Mouse (Mus musculus): ENCODE measurements around the gene Fam45a. TPM values are rescaled to one million over a fixed set of nuclear protein-coding genes. Genes with fewer than 3 reads are reported as not detected.

The Fam45a gene
- polyA plus RNA-seq, 1 experiment from 2014 or later = 24.7 TPM

DNA sequence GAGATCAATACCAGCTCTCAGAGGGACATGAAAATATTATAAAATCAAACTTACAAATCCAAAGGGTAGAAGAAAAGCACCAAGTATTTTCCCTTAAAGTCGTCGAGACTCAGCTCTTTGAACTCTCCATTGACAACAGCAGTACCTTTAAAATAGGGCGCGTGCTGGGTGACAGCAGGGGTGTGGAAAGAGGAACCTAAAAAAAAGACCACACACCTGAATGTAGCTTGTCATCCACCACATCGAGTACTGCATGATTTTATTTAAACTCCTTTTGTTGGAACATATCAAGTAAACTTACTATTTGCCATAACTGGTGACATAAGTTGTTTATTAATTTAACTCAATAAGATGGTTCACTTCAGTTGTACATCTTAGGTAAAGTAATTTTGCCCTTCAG, 60.0 kb downstream of the Fam45a start:
- H3K4me2 ChIP-seq = peak overlapping the region; percentile 79
- peaks cover 11% of the 10 kb centered on the region; the same call in 1 of the 2 replicates for H3K36me3 ChIP-seq (ENCODE audit: control insufficient read depth, insufficient read depth, low read length)
- H3K27ac ChIP-seq (ENCODE audit: low read depth, low read length) = no peak overlapping the region
- ATAC-seq (replicated peaks; ENCODE audit: insufficient number of reproducible peaks, low FRiP score, low TSS enrichment) = no peak
- peaks cover 7% of the 10 kb centered on the region; the same call in 1 of the 2 replicates for H3K4me1 ChIP-seq (ENCODE audit: control insufficient read depth, insufficient read depth, low read length)
- H3K9ac ChIP-seq (ENCODE audit: low read depth, low read length) = no peak overlapping the region
- no peaks in the 10 kb centered on the region for H3K9me3 ChIP-seq (replicated peaks; ENCODE audit: control insufficient read depth, low read length)
- H3K4me3 ChIP-seq (ENCODE audit: low read depth, low read length) = no peak overlapping the region
- H3K27me3 ChIP-seq (ENCODE audit: control insufficient read depth, insufficient read depth, low read length) = no peaks in the 10 kb centered on the region
- WGBS (ENCODE audit: insufficient replicate concordance) = 83% methylated on average over 5 of the region's 5 CpGs

DNA sequence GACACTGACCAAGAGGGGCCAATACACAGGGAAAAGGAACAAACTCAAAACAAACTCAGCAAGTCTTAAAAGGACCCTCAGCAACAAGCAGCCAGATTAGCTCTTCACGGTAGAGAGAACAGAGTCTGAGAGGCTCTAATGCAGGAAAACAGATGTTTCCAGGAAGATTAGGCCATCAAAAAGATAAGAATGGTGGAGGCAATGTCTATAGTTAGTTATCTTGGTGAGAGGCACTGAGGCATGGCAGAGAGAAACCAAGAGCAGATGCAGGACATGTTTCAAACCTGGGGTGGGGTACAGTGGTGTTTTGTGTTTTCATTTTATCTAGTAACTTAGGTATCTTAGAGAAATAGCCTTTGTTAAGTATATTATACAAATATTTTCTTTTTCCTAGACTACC, 60.9 kb downstream of the Fam45a start:
- Histone ChIP-seq H3K4me1 (ENCODE audit: control insufficient read depth, insufficient read depth, low read length) (peaks cover 7% of the 10 kb centered on the region; the same call in 1 of the 2 replicates), H3K9me3 (replicated peaks; ENCODE audit: control insufficient read depth, low read length) (no peaks in the 10 kb centered on the region), H3K4me3 (ENCODE audit: low read depth, low read length) (peak overlapping the region; percentile 12; the same call in 1 of the 2 replicates), H3K9ac (ENCODE audit: low read depth, low read length) (0 out of 2 replicates have a peak overlapping the region, but pooled peaks have one; percentile 22), H3K36me3 (ENCODE audit: control insufficient read depth, insufficient read depth, low read length) (peaks cover 11% of the 10 kb centered on the region; the same call in 1 of the 2 replicates), H3K4me2 (peak overlapping the region; percentile 79), H3K27me3 (ENCODE audit: control insufficient read depth, insufficient read depth, low read length) (no peaks in the 10 kb centered on the region), H3K27ac (ENCODE audit: low read depth, low read length) (peak overlapping the region; percentile 71)
- 18% methylated on average over 1 of the region's 1 CpGs for WGBS (ENCODE audit: insufficient replicate concordance)
- ATAC-seq (replicated peaks; ENCODE audit: insufficient number of reproducible peaks, low FRiP score, low TSS enrichment) = no peak; the same call in 1 of the 2 replicates

DNA sequence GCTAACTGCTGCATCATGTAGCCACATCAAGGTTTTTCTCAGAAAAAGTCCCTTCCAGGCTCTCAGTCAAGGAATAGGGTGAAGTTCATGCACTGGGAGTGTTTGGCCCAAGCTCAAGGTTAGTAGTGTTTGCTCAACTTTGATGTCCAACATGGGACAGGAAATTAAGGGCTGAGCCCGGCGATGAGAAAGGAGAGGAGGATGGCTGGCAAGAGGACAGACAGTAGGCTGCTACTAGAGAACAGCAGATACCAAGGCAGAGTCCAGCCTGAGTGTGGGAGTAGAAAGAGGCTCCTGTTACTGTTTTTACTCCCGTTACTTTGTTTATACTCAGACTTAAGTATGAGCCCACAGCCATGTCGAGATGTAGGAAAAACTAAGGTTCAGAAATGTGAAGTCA, 62.1 kb downstream of the Fam45a start:
- Histone ChIP-seq H3K4me3 (ENCODE audit: low read depth, low read length) (peak overlapping the region; percentile 79), H3K9ac (ENCODE audit: low read depth, low read length) (peak overlapping the region; percentile 86), H3K27ac (ENCODE audit: low read depth, low read length) (peak overlapping the region; percentile 85), H3K36me3 (ENCODE audit: control insufficient read depth, insufficient read depth, low read length) (peaks cover 11% of the 10 kb centered on the region; the same call in 1 of the 2 replicates), H3K9me3 (replicated peaks; ENCODE audit: control insufficient read depth, low read length) (no peaks in the 10 kb centered on the region), H3K27me3 (ENCODE audit: control insufficient read depth, insufficient read depth, low read length) (no peaks in the 10 kb centered on the region), H3K4me2 (peak overlapping the region; percentile 79), H3K4me1 (ENCODE audit: control insufficient read depth, insufficient read depth, low read length) (peaks cover 7% of the 10 kb centered on the region; the same call in 1 of the 2 replicates)
- WGBS (ENCODE audit: insufficient replicate concordance) = 20% methylated on average over 4 of the region's 4 CpGs
- no peak for ATAC-seq (replicated peaks; ENCODE audit: insufficient number of reproducible peaks, low FRiP score, low TSS enrichment)

DNA sequence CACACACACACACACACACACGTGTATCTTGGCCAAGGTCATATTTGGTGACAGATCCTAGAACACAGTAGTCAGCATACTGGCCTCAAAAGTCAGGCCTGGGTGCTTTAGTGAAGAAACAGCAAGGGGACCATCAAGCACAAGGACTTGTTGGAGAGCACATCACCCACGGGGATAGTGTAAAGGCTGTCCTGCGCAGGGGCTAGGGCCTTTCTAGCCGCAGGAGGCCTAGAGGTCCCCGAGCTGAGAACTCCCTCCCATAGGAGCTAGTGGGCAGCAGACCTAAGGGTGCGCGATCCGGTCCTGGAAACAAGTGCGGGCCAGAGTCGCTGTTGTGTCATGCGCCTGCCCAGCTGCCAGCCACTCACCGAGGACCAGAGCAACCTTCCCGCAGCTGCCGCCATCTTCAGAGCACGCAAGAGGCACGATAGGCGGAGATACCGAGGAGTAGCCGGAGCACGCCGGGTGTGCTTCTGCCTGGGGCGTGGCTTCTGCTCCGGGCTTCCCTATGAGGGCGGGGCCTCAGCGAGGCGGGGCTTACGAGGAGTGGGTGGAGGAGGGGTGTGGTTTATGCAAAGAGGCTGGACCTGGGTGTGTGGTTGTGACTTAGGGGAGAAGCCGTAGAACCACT, 62.8 kb downstream of the Fam45a start, which contains the start of gene Prdx3:
TSS of gene Prdx3 (minus strand) at position 493 of the 631 bp plus-strand sequence.
- no peaks in the 10 kb centered on the region for H3K9me3 ChIP-seq (replicated peaks; ENCODE audit: control insufficient read depth, low read length)
- ATAC-seq (replicated peaks; ENCODE audit: insufficient number of reproducible peaks, low FRiP score, low TSS enrichment) = peak; percentile 99
- peak within 1 kb of the TSS; percentile 79 for H3K4me2 ChIP-seq
- peaks cover 7% of the 10 kb centered on the region; the same call in 1 of the 2 replicates for H3K4me1 ChIP-seq (ENCODE audit: control insufficient read depth, insufficient read depth, low read length)
- under 1% methylated on average over 28 of the region's 28 CpGs for WGBS (ENCODE audit: insufficient replicate concordance)
- peaks cover 6% of the 10 kb centered on the region; the same call in 1 of the 2 replicates for H3K36me3 ChIP-seq (ENCODE audit: control insufficient read depth, insufficient read depth, low read length)
- H3K27me3 ChIP-seq (ENCODE audit: control insufficient read depth, insufficient read depth, low read length) = no peaks in the 10 kb centered on the region
- H3K4me3 ChIP-seq (ENCODE audit: low read depth, low read length) = peak within 1 kb of the TSS; percentile 79
- peak within 1 kb of the TSS; percentile 86 for H3K9ac ChIP-seq (ENCODE audit: low read depth, low read length)
- H3K27ac ChIP-seq (ENCODE audit: low read depth, low read length) = peak within 1 kb of the TSS; percentile 85

DNA sequence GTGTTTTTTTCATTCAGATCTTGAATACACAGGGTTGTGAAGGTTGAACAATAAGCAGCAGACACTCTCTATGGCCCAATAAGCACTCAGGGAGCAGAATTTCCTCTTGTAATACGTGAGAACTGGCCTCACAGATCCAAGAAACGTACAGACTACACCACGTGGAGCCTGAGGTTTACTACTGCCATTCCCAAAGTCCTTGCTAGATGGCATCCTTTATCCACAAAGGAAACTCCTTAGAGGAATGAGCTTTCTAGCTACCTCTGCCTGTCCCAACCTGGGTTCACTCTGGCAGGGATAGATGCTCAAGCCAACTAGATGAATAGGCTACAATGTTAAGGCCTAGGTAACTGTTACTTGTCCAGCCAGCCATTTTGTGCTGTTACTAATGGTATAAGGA, 71.7 kb downstream of the Fam45a start:
- H3K36me3 ChIP-seq (ENCODE audit: control insufficient read depth, insufficient read depth, low read length) = no peaks in the 10 kb centered on the region
- no peak for ATAC-seq (replicated peaks; ENCODE audit: insufficient number of reproducible peaks, low FRiP score, low TSS enrichment)
- no peak overlapping the region for H3K4me3 ChIP-seq (ENCODE audit: low read depth, low read length)
- no peaks in the 10 kb centered on the region for H3K27me3 ChIP-seq (ENCODE audit: control insufficient read depth, insufficient read depth, low read length)
- 10% methylated on average over 3 of the region's 3 CpGs for WGBS (ENCODE audit: insufficient replicate concordance)
- H3K4me1 ChIP-seq (ENCODE audit: control insufficient read depth, insufficient read depth, low read length) = no peaks in the 10 kb centered on the region
- H3K27ac ChIP-seq (ENCODE audit: low read depth, low read length) = no peak overlapping the region
- H3K4me2 ChIP-seq = no peak overlapping the region
- no peaks in the 10 kb centered on the region for H3K9me3 ChIP-seq (replicated peaks; ENCODE audit: control insufficient read depth, low read length)
- no peak overlapping the region for H3K9ac ChIP-seq (ENCODE audit: low read depth, low read length)

Small RNA genes within 50 kb of the gene (microRNA-seq; reads per million reads assigned to microRNA genes)
- gene mmu-mir-3084-1 (ENCODE audit: borderline number of aligned reads) = not detected

Other genes starting within 250 kb of the Fam45a start
- gene Cacul1, start 230.6 kb upstream of the Fam45a start, polyA plus RNA-seq (2014; fragmentation: Nextera tagmentation; extraction: Ambion mirVana) = 22.5 and 24.5 TPM in 2 replicates
- 1.3 and 1.6 TPM in 2 replicates for gene Nanos1, start 55.6 kb upstream of the Fam45a start, polyA plus RNA-seq (2014; fragmentation: Nextera tagmentation; extraction: Ambion mirVana)
- gene Eif3a, start 20.9 kb upstream of the Fam45a start, polyA plus RNA-seq (2014; fragmentation: Nextera tagmentation; extraction: Ambion mirVana) = 136 and 149 TPM in 2 replicates
- 6.9 and 7.3 TPM in 2 replicates for gene Sfxn4, start 49.9 kb downstream of the Fam45a start, polyA plus RNA-seq (2014; fragmentation: Nextera tagmentation; extraction: Ambion mirVana)
- gene Prdx3, start 63.0 kb downstream of the Fam45a start, polyA plus RNA-seq (2014; fragmentation: Nextera tagmentation; extraction: Ambion mirVana) = 205 and 208 TPM in 2 replicates
- 4.7 and 4.9 TPM in 2 replicates for gene Grk5, start 78.2 kb downstream of the Fam45a start, polyA plus RNA-seq (2014; fragmentation: Nextera tagmentation; extraction: Ambion mirVana)